Mouse (Mus musculus) liver, embryonic 18 days (tissue): Measurements from ENCODE around the gene Sik2. TPM values are rescaled to one million over a fixed set of nuclear protein-coding genes. Genes with fewer than 3 reads are reported as not detected.

Experiments
- polyA plus RNA-seq: library from polyadenylated mRNA; depleted of rRNA; stranded (reverse); fragments of >200 nt; gene quantifications from 2 replicates; pipeline ENCODE4 v1.2.3, GENCODE M21; 2012; rRNA removed

The Sik2 gene
- 4.5 and 5.1 TPM in 2 replicates for polyA plus RNA-seq

DNA sequence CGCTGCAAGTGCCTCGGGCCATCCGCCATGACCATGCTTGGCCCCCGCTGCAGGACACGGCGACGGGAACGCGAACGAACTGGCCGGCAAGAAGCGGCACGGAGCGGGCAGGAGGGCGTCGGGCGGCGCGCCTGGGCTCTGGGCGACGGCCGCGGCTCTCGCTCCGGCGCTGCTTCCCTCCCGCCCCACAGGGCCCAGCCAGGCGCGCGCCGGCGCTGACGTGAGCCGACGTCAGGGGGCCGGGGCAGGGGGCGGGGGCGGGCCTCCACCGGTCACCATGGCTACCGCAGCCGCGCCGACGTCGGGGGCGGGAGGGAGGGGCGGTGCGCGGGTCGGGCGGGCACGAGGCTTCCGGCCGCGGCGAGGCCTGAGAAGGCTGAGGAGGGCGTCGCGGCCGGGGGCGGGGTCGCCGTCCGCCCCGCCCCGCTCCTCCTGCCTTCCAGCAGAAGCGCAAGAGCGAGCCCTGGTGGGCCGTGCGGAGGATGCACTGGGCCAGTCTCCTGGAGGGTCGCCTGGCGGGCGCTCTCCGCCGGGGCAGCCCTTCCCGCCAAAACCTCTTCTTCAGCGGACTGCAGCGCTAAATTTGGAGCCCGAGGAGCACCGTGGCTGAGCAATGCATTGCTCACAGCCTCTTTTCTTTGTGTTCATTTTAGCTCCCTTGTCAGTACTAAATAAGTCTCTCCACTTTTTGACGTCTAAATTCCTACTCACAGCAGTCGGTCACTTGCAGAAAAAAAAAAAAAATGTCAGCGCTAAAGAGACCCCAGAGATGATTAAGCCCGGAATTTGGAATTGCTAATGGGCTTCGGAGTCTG is at the start of gene Sik2:
Gene Sik2 (minus strand): TSS at position 233 of the 815 bp plus-strand sequence.

GRCm38 (mm10) chr9:50845081-50845480 is 163.8 kb downstream of the Sik2 start, which contains the start of gene Ppp2r1b:
Gene Ppp2r1b (plus strand): TSS chr9:50845301.

Other genes with a start within 250 kb of the Sik2 start
- gene Fdxacb1, start 240.8 kb downstream of the Sik2 start, polyA plus RNA-seq: 3.5 and 3.6 TPM in 2 replicates
- gene Alg9, start 234.1 kb downstream of the Sik2 start, polyA plus RNA-seq: 8.5 TPM in 2 replicates
- 22.5 and 25.7 TPM in 2 replicates for gene 1110032A03Rik, start 233.6 kb downstream of the Sik2 start, polyA plus RNA-seq
- gene Ppp2r1b, start 163.8 kb downstream of the Sik2 start, polyA plus RNA-seq: 14.1 and 14.4 TPM in 2 replicates
- gene Btg4, start 51.8 kb upstream of the Sik2 start, polyA plus RNA-seq: not detected in 2 replicates
- 0.60 and 0.75 TPM in 2 replicates for gene Layn, start 68.0 kb upstream of the Sik2 start, polyA plus RNA-seq
- not detected in 2 replicates for gene 4833427G06Rik, start 93.0 kb upstream of the Sik2 start, polyA plus RNA-seq
- gene Gm32742, start 156.4 kb upstream of the Sik2 start, polyA plus RNA-seq: 0.01 TPM in 2 replicates
- 6.9 and 10.2 TPM in 2 replicates for gene Pou2af1, start 204.6 kb upstream of the Sik2 start, polyA plus RNA-seq